Mouse (Mus musculus) hindbrain, embryonic 14.5 days (tissue): ENCODE measurements around the gene Trp73. TPM values are rescaled to one million over a fixed set of nuclear protein-coding genes. Genes with fewer than 3 reads are reported as not detected.
A peak's percentile ranks its signal among the peaks of the same experiment; 100 is the strongest.

Experiments
- ATAC-seq: fragments of 200-750 bp; cut with Nextera tagmentation; 2 replicates; pipeline ENCODE4 v1.8.0; 2017; ENCODE audit warnings: moderate number of reproducible peaks, mild to moderate bottlenecking, moderate TSS enrichment, moderate library complexity; ENCODE audit not compliant: low FRiP score
- DNase-seq: peaks from one replicate; pipeline ENCODE4 v3.0.0-alpha.2; 2015; ENCODE audit warnings: low spot score
- H3K27ac ChIP-seq: fragments of 300-500 bp; sonication (generic); 2 replicates; pipeline ENCODE4 v1.5.1; 2014; ENCODE audit warnings: mild to moderate bottlenecking, moderate library complexity
- H3K27me3 ChIP-seq: fragments of 300-500 bp; sonication (generic); 2 replicates; pipeline ENCODE4 v1.6.1; 2014; ENCODE audit warnings: mild to moderate bottlenecking, low read length, mixed read lengths; ENCODE audit not compliant: control insufficient read depth, insufficient read depth
- H3K36me3 ChIP-seq: fragments of 300-500 bp; sonication (generic); replicated peaks from 2 replicates; pipeline ENCODE4 v1.6.1; 2014; ENCODE audit not compliant: control insufficient read depth, insufficient read depth
- H3K4me1 ChIP-seq: fragments of 300-500 bp; sonication (generic); replicated peaks from 2 replicates; pipeline ENCODE4 v1.6.1; 2014; ENCODE audit warnings: antibody characterized with exemption, low read length, mixed read lengths; ENCODE audit not compliant: control insufficient read depth, insufficient read depth
- H3K4me2 ChIP-seq: fragments of 300-500 bp; sonication (generic); replicated peaks from 2 replicates; pipeline ENCODE4 v1.6.1; 2014; ENCODE audit warnings: mild to moderate bottlenecking, moderate library complexity
- H3K4me3 ChIP-seq: fragments of 300-500 bp; sonication (generic); replicated peaks from 2 replicates; pipeline ENCODE4 v1.5.1; 2014; ENCODE audit warnings: mild to moderate bottlenecking, low read length
- H3K9ac ChIP-seq: fragments of 300-500 bp; sonication (generic); 2 replicates; pipeline ENCODE4 v1.6.1; 2014
- H3K9me3 ChIP-seq: fragments of 300-500 bp; sonication (generic); 2 replicates; pipeline ENCODE4 v1.6.1; 2016; ENCODE audit warnings: low read length; ENCODE audit not compliant: control insufficient read depth
- WGBS: fragments of 180-500 bp; shearing (Covaris S2); extraction: QIAGEN DNeasy Blood & Tissue Kit; methylation state at CpG from one replicate; pipeline ENCODE4 v1.1.7; 2014; 5-methylcytosine and 5-hydroxymethylcytosine counted together
- polyA plus RNA-seq: library from polyadenylated mRNA; unstranded; fragments of >200 nt; fragmentation: Nextera tagmentation; extraction: Ambion mirVana; gene quantifications from 2 replicates; pipeline ENCODE4 v1.2.1, GENCODE M21; 2014

Trp73 gene
- polyA plus RNA-seq, 1 experiment from 2014 or later, result 0.96 TPM

DNA sequence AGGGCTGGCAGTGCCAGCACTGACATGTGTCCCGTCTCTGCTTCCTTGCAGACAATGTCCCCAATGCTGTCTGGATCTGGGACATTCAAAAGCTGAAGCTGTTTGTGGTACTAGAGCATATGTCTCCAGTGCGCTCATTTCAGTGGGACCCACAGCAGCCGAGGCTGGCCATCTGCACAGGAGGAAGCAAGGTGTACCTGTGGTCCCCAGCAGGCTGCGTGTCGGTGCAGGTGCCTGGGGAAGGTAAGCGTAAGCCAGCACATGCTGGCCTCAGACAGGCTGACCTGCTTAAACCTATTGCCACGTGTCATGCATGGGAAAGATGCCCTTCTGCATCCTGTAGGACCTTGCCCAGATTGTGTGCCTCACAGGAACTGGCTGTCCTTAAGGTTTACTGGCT, 16.0 kb upstream of the Trp73 start:
- no peak overlapping the region for H3K4me3 ChIP-seq

DNA sequence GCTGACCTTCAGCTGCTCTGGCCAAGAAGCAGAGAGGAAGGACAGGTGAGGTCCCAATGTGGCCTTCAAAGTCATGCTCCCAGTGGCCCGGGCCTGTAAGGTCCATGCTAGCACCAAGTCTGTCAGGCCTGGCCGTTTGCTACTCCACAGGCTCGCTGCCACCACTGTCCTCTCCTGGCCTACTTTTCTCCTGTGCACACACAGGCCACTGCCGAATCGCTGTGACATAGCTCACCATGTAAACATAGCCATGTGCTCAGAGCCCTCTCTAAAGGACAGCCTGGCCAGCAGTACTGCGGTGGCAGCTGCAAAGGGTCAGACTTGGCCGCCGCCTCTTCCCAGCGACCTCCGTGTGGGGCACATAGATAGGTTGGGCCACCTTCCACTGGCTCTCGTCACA, 14.1 kb upstream of the Trp73 start:
- no peaks in the 10 kb centered on the region for H3K27me3 ChIP-seq
- no peaks in the 10 kb centered on the region for H3K9me3 ChIP-seq
- no peak overlapping the region for H3K27ac ChIP-seq
- no peak overlapping the region for H3K4me2 ChIP-seq
- peaks cover 76% of the 10 kb centered on the region for H3K36me3 ChIP-seq
- H3K4me1 ChIP-seq, result peaks cover under 1% of the 10 kb centered on the region
- DNase-seq (no peak), ATAC-seq (no peak)
- H3K4me3 ChIP-seq, result no peak overlapping the region
- 78% methylated on average over 11 of the region's 11 CpGs for WGBS
- H3K9ac ChIP-seq, result no peak overlapping the region

More for the DNA sequence above, 16.0 kb upstream of the Trp73 start:
- Histone ChIP-seq H3K27me3 (no peaks in the 10 kb centered on the region), H3K9me3 (no peaks in the 10 kb centered on the region), H3K36me3 (peaks cover 64% of the 10 kb centered on the region), H3K4me1 (peaks cover 8% of the 10 kb centered on the region), H3K27ac (no peak overlapping the region), H3K4me2 (no peak overlapping the region), H3K9ac (no peak overlapping the region)
- no peak for DNase-seq
- 82% methylated on average over 7 of the region's 7 CpGs for WGBS
- no peak for ATAC-seq

DNA sequence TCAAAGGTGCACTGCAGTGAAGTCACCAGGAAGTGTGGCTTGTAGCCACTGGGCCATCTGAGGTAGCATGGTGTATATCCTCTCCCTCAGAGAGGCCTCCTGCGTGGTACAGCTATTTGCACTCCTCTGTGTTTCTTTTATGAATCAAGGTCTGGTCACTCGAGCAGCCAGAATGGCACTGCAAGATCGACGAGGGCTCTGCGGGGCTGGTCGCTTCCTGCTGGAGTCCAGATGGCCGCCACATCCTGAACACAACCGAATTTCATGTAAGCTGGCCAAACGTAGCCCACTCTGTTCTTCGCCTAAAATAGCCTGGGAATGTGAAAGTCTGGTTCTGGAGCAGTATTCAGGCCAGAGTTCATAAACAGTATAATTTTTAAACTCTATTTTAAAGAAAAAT, 6.3 kb upstream of the Trp73 start:
- Histone ChIP-seq H3K27me3 (peaks cover 7% of the 10 kb centered on the region), H3K27ac (no peak overlapping the region), H3K36me3 (peaks cover 34% of the 10 kb centered on the region), H3K9ac (no peak overlapping the region), H3K4me2 (no peak overlapping the region), H3K9me3 (no peaks in the 10 kb centered on the region), H3K4me3 (no peak overlapping the region), H3K4me1 (peaks cover 17% of the 10 kb centered on the region)
- DNase-seq (no peak), ATAC-seq (no peak)
- 86% methylated on average over 10 of the region's 10 CpGs for WGBS

DNA sequence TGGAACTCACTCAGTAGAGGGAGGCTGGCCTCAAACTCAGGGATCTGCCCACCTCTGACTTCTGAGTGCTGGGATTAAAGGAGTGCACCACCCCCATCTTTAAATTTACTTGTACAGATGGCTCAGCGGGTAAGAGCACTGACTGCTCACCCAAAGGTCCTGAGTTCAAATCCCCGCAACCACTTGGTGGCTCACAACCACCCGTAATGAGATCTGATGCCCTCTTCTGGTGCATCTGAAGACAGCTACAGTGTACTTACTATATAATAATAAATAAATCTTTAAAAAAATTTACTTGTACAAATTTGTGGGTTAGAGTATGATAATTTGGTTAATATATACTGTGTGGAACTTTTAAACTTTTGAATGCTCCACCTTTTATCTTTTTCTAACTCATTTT, 4.7 kb upstream of the Trp73 start:
- Histone ChIP-seq H3K4me1 (peaks cover 26% of the 10 kb centered on the region), H3K27ac (no peak overlapping the region), H3K9ac (no peak overlapping the region), H3K4me2 (no peak overlapping the region), H3K4me3 (no peak overlapping the region), H3K9me3 (no peaks in the 10 kb centered on the region), H3K36me3 (peaks cover 20% of the 10 kb centered on the region), H3K27me3 (peaks cover 23% of the 10 kb centered on the region)
- ATAC-seq (no peak), DNase-seq (no peak)
- whole genome bisulfite sequencing, result 81% methylated on average over 3 of the region's 3 CpGs

DNA sequence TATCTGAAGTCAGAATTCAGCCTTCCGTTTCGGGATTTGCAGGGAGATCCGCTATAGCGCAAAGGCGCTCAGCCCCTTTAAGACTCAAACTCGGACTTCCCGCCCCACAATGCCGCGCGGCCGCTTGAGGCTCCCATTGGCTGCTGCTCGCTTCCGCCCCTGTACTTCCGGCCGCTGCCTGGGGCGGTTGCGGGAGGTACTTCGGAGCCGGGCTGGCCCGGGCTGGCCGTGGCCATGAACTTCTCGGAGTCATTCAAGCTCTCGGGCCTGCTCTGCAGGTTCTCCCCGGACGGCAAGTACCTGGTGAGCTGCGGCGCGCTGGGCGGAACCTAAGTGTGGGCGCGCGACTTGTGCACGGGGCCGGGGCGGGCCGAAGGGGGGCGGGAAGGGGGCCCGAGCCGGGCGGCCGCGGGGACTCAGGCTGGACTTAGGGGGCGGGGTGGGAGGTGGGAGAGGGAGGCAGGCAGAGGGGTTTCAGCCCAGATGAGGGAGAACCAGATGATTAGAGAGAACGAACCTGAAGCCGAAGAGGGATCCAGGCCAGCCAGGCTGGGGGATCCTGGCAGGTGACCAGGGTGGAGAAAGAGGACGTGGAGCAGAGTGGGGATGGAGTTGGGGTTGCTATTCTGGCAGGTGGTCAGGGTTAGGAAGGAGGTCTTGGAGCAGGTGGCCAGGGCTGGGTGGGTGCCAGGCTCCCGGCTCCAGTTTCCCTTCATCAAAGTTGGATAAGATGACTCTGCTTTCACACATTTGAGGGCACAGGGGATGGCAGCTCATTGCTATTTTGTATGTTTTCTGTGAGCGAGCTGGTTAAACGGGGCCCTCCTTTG, 2.4 kb upstream of the Trp73 start, which contains the start of gene Wrap73:
Gene Wrap73, plus strand, starts transcription at position 162 of the 830 bp plus-strand sequence.
- DNase-seq (peak; percentile 92), ATAC-seq (peak; percentile 94)
- no peaks in the 10 kb centered on the region for H3K9me3 ChIP-seq
- H3K4me2 ChIP-seq, result peak within 1 kb of the TSS; percentile 71
- H3K4me1 ChIP-seq, result peaks cover 30% of the 10 kb centered on the region
- H3K36me3 ChIP-seq, result peaks cover 11% of the 10 kb centered on the region
- peak within 1 kb of the TSS; percentile 76 for H3K9ac ChIP-seq
- peak within 1 kb of the TSS; percentile 81 for H3K4me3 ChIP-seq
- peak within 1 kb of the TSS; percentile 78 for H3K27ac ChIP-seq
- WGBS, result 2% methylated on average over 48 of the region's 49 CpGs
- H3K27me3 ChIP-seq, result peaks cover 46% of the 10 kb centered on the region

DNA sequence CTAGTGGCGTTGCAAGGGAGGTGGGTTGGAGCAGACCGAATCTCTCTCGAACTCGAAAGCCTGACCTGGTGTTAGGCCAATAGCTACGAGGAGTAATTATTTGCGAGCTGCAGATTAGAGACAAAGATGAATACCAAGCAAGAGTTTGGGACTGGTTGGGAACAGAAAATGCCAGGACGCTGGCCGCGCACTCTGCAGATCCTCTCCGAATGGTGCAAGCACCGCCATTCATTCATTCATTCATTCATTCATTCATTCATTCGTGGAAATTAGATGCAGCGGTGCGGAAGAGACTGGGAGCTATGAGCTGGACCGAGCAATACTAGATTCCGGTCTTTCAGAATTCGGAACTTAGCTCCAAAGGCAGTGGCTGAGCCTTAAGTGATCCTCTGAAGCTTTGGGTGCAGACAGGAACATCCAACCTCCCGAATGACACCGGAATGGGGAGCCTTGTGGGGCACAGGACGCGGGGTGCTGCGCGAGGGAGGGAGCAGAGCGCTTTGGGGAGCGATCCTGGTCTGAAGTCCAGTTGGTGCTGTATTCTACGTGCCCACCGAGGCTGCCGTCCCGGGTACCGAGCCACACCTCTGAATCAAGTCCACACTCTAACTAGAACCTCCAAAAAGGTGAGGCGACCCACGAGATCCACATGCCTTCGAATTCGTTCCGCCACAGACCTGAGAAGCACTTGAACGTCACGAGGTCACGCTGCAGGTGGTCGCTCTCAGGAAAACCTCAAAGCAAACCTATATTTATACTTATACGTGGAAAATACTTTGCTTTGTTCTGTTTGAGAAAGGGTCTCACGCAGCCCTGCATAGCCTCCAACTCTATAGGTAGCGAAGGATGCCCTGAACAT, 1.2 kb upstream of the Trp73 start:
- no peaks in the 10 kb centered on the region for H3K9me3 ChIP-seq
- H3K4me1 ChIP-seq, result peaks cover 30% of the 10 kb centered on the region
- no peak overlapping the region for H3K27ac ChIP-seq
- 0 out of 2 replicates have a peak, but pooled peaks cover under 1% of the 10 kb centered on the region for H3K36me3 ChIP-seq
- no peak overlapping the region for H3K9ac ChIP-seq
- WGBS, result 1% methylated on average over 42 of the region's 42 CpGs
- peaks cover 56% of the 10 kb centered on the region for H3K27me3 ChIP-seq
- no peak overlapping the region for H3K4me3 ChIP-seq
- ATAC-seq (no peak), DNase-seq (peak; percentile 32)
- peak overlapping the region; percentile 34; the same call in 1 of the 2 replicates for H3K4me2 ChIP-seq

DNA sequence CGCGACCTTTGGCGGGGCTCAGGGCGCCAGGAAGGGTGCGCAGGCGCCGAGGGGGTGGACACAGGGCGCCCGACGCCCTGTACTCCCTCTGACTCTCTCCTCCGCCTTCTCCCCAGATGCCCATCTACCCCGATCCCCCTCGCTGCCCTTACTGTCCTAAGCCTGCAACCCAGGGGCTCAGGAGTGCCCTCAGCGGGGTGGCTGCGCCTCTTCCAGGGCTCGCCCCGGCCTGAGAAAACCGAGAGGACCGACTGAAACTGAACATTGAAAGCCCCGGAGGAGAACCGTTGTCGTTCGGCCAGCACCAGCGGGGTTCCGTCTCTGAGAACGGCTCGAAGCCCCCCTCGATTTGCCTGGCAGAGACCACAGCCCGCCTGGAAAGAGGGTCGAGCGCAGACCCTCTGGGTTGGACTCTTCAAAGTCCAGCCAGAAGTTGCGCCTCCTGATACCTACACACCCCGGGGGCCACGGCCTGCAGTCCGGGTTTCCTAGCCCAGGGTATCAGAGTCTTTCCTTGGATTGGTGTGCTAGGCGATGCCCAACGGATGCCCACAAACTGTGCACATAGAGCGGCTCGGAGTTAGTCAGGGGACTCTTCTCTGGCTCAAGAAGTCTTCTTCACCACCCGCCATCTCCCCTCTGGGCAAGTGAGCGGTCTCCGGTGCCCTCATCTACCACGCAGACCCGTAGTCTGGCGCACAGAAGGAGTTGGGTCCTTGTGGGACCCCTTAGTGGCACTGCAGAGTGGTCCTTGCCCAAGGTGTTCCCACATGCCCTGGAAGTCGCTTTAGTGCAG, 403 bp upstream of the Trp73 start:
- 1% methylated on average over 45 of the region's 46 CpGs for WGBS
- Histone ChIP-seq H3K9ac (peak overlapping the region; percentile 53), H3K27me3 (peaks cover 62% of the 10 kb centered on the region), H3K36me3 (no peaks in the 10 kb centered on the region), H3K4me2 (peak overlapping the region; percentile 84), H3K4me3 (peak overlapping the region; percentile 41), H3K9me3 (no peaks in the 10 kb centered on the region), H3K27ac (no peak overlapping the region), H3K4me1 (peaks cover 30% of the 10 kb centered on the region)
- peak; percentile 26 for DNase-seq
- ATAC-seq, result no peak

DNA sequence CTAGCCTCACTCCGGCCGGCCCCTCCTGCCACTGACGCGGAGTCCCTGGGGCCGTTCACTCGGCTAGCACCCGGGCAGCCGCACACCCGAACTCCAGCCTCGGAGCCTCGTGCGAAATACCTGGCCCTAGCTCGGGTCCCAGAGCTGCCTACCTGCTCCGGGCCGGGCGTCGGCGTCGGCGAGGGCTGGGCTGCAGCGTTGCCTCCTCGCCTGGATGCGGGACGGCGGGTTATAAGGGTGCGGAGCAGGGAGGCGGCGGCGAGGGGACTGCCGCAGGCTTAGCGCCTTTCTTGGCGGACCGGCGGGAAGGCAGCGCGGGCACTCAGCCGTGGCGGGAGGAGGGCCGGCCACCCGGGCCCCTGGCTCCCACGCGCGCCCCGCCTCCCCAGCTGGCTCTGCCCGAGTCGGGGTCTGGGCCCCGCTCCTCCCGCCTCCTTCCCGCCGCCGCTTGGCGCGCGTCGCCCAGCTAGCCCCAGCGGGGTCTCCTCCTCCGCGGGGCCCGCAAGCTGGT, 282 bp downstream of the Trp73 start:
- peak overlapping the region; percentile 84 for H3K4me2 ChIP-seq
- peak overlapping the region; percentile 41 for H3K4me3 ChIP-seq
- peaks cover 62% of the 10 kb centered on the region for H3K27me3 ChIP-seq
- ATAC-seq (no peak), DNase-seq (no peak)
- 1% methylated on average over 50 of the region's 59 CpGs for WGBS
- H3K9ac ChIP-seq, result peak overlapping the region; percentile 53
- H3K36me3 ChIP-seq, result no peaks in the 10 kb centered on the region
- no peaks in the 10 kb centered on the region for H3K9me3 ChIP-seq
- H3K4me1 ChIP-seq, result peaks cover 30% of the 10 kb centered on the region
- no peak overlapping the region for H3K27ac ChIP-seq
